Mouse (Mus musculus) WW6 (cell line): ENCODE measurements around the gene Atp2b4.

Experiments used
- DNase-seq: peaks from one replicate; pipeline ENCODE4 v3.0.0-alpha.2; 2013; ENCODE audit warnings: low read depth, low spot score

The Atp2b4 gene

DNA sequence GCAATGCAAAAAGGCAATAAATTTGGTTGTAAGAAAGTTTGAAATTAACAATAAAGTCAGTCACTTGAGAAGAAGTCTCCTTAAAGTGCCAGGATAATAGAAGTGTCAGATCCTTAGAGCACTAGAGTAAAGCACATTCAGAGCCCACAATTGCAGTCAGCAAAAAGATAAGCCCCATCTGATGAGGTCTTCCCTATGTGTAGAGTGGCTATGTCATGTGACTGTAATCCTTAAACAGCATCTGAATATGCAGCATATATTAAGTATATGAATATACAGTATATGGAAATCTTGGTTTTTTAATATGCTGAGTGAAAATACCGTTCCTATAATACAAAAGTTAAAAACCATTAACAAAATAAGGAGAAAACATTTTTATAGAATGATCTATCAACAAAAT lies 147.8 kb downstream of the Atp2b4 start:
- DNase-seq = no peak

DNA sequence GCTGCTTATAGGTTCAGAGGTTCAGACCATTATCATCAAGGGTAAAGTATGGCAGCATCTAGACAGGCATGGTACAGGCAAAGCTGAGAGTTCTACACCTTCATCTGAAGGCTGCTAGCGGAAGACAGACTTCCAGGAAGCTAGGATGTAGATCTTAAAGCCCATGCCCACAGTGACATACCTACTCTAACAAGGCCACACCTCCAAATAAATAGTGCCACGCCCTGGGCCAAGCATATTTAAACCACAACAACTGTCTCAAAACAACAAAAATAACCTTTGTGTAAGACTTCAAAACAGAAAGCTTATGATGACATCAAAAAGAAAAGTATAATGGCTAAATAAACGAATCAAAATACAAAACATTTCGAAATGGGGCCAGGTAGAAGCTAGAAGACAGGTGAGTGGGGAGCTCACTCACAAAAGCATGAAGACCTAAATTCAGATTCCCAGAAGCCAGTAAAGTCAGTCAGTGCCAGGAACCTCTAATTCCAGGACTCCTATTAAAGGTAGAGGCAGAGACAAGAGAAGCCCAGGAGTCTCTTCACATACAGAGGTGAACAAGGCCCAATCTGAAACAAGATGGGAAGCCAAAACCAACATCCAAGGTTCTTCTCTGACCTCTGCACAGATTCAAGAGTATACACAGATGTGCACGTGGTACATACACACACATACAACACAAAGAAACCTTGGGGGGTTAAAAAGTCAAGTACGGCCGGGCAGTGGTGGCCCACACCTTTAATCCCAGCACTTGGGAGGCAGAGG lies 150.4 kb downstream of the Atp2b4 start:
- DNase-seq = no peak
